Mouse (Mus musculus): ENCODE data around the gene Serpinf1. TPM values are rescaled to one million over a fixed set of nuclear protein-coding genes. Genes with fewer than 3 reads are reported as not detected.
"Not testable (repeated sequence)": the region's sequence is repeated elsewhere in the genome, so short reads cannot be mapped to it uniquely, and the experiment has no call there.

Serpinf1 gene
- polyA plus RNA-seq, 1 experiment from 2014 or later = 237 TPM

DNA sequence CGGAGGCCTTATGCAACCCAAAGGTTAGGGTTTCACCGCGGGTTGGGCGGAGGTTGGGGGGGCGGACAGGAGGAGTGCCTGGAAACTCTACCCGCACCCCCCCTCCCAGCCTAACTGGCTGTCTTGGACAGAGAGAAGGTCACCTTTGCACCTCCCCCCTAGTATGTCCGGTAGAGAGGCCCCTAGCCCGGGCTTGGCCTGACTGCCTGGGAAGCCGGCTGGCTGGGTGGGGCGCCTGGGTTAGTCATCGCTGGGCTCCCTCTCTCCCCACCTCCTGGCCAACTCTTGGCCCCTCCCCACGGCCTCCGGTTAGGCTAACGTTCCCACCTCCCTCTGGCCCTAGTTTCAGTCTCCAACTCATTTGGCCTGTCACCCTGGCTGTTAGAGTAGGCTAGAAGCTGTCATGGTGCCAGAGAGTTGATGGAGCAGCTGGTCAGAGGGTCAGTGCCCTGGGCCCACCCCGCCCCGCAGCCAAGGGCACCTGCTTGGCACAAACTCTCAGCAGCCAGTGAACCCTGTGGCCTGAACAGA is 39.8 kb upstream of the Serpinf1 start:
- Histone ChIP-seq H3K4me1 (peaks cover 33% of the 10 kb centered on the region), H3K27ac (peak overlapping the region; percentile 81), H3K27me3 (no peaks in the 10 kb centered on the region), H3K36me3 (0 out of 2 replicates have a peak, but pooled peaks cover 10% of the 10 kb centered on the region), H3K4me3 (peak overlapping the region; percentile 69), H3K9me3 (no peaks in the 10 kb centered on the region), H3K9ac (peak overlapping the region; percentile 56), H3K4me2 (replicated peaks) (peak overlapping the region; percentile 98)
- WGBS = 4% methylated on average over 16 of the region's 16 CpGs
- ATAC-seq (ENCODE audit: insufficient number of reproducible peaks, insufficient read depth, low FRiP score, low TSS enrichment) = no peak

DNA sequence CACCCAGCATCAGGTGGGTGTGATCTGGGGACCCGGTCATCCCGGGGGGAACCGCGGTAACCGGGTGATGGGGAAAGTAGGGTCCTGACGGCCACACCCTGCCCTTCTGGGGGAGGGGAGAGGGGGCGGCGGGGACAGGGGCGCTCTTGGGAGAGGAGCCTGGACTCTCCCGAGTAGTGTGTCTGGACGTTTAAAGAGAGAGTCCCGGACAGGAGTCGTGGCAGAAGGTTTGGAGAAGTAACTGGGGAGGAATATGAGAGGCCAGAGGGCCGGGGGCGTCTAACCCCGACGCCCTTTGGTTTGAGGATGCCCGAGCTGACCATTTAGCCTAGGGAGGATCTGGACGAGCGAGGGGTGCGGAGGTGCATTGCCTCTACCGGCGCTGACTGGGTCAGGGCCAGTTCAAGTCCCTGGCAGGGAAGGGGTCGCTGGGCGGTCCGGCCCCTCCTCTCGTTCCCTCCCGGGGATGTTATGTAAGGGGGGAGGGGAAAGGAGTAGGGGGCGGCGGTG is 39.3 kb upstream of the Serpinf1 start:
- Histone ChIP-seq H3K9ac (peak overlapping the region; percentile 56), H3K4me2 (replicated peaks) (peak overlapping the region; percentile 98), H3K36me3 (0 out of 2 replicates have a peak, but pooled peaks cover 10% of the 10 kb centered on the region), H3K27me3 (no peaks in the 10 kb centered on the region), H3K27ac (peak overlapping the region; percentile 81), H3K4me3 (peak overlapping the region; percentile 69), H3K9me3 (no peaks in the 10 kb centered on the region), H3K4me1 (peaks cover 33% of the 10 kb centered on the region)
- ATAC-seq (ENCODE audit: insufficient number of reproducible peaks, insufficient read depth, low FRiP score, low TSS enrichment) = 0 out of 2 replicates have a peak, but pooled peaks have one; percentile 1
- WGBS = under 1% methylated on average over 30 of the region's 30 CpGs

DNA sequence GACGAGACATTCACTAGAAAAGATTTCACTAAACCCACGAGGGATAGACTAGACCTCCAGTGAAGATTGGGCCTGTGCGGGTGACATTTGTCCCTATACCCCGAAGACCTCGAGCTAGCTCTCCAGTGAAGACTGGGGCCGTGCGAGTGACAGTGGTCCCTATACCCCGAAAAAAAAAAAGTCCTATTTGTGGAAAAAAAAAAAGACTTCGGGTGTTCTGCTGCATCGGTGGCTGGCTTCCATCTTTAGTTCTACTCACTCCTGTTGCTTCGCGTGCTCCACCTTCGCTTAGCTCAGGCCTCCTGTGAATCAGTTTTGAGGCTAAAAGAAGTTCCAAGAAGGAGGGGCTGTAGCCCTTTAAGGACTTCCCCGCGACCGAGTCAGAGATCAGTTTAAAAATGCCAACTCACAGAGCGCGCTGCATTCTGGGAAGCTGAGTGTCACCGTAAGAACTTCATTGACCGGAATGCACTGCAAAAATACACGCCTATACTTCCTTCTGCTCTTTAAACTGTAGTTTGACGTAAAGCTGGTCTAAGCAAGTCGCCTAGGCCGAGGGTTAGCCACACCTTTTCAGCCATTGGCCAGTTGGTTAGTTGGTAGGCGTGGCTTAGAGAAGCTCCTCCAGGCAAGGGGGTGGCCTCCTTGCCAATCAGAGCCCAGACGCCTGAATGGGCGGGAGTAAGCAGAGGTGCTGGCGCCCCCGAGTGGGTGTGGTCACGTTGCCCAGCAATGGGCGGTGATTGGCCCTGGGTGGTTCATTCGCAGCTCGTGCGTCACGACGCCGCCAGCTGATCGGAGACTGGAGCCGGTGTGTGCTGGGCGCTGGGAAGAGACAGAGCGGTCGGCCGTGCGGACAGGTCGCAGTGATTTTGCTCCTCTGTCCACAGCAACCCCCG is 38.6 kb upstream of the Serpinf1 start, which contains the start of gene Tlcd2:
TSS of gene Tlcd2 (plus strand) at position 872 of the 899 bp plus-strand sequence.
- under 1% methylated on average over 46 of the region's 46 CpGs for WGBS

DNA sequence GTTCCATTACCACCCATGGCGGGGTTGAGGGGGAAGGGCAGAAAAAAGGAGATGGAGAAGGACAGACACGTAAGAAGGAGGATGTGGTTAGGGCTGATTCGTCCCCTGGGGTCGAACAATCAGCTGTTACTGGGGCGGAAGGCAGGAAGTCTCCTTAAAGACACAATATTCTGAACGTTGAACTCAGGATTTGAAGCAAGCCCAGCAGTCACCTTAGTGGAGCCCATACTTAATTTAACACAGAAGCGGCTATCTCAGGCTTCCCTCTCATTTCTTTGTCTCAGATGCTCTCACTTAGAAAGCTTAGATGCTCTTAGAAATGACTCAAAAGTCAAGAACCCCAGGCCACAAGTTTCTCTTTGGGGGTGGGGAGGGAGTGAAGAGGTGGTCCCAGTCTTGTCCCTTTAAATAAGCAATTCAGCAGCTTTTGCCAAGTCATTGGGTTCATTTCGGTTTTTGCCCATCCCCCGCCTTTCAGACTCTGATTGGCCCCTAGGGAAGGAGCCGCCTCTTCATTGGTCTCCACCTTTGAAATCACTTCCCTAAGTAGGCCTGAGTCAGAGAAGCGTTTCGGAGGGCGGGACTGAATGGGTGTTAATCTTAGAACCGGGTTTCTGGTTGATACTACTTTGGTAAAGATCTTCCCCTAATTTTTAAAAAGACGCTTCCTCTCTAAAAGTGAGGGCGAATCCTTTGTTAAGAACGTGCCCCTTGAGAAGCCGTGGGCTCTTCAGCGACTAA is 37.8 kb upstream of the Serpinf1 start:
- peak overlapping the region; percentile 98 for H3K4me2 ChIP-seq (replicated peaks)
- ATAC-seq (ENCODE audit: insufficient number of reproducible peaks, insufficient read depth, low FRiP score, low TSS enrichment) = no peak

More for the DNA sequence above, 38.6 kb upstream of the Serpinf1 start, which contains the start of gene Tlcd2:
- H3K9me3 ChIP-seq = no peaks in the 10 kb centered on the region
- no peaks in the 10 kb centered on the region for H3K27me3 ChIP-seq
- H3K36me3 ChIP-seq = 0 out of 2 replicates have a peak, but pooled peaks cover 10% of the 10 kb centered on the region
- H3K27ac ChIP-seq = peak within 1 kb of the TSS; percentile 95
- H3K4me3 ChIP-seq = peak within 1 kb of the TSS; percentile 69
- peak within 1 kb of the TSS; percentile 59 for H3K9ac ChIP-seq
- H3K4me1 ChIP-seq = peaks cover 33% of the 10 kb centered on the region
- H3K4me2 ChIP-seq (replicated peaks) = peak within 1 kb of the TSS; percentile 98
- peak; percentile 95 for ATAC-seq (ENCODE audit: insufficient number of reproducible peaks, insufficient read depth, low FRiP score, low TSS enrichment)

DNA sequence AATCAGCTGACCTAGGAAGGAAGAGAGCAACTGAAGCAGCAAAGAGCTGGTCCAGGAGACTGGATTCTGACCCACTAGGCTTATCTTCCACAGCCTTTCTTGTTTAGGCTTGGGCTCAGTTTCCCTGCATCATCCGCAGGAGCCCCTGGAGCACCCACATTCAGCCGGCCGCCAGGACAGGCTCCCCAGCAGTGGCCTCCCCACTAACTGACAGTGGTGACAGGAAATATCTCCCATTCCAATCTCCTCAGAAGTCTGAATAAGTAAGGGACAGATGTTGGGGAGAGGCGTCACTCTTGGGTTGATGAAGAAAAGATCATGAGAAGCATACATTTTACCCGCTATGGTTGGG is 37.2 kb upstream of the Serpinf1 start:
- H3K27ac ChIP-seq = peak overlapping the region; percentile 95
- no peaks in the 10 kb centered on the region for H3K27me3 ChIP-seq
- 21% methylated on average over 5 of the region's 5 CpGs for WGBS
- H3K4me1 ChIP-seq = peaks cover 38% of the 10 kb centered on the region
- H3K4me2 ChIP-seq (replicated peaks) = peak overlapping the region; percentile 98
- peak overlapping the region; percentile 69; the same call in 1 of the 2 replicates for H3K4me3 ChIP-seq
- no peaks in the 10 kb centered on the region for H3K36me3 ChIP-seq
- no peak for ATAC-seq (ENCODE audit: insufficient number of reproducible peaks, insufficient read depth, low FRiP score, low TSS enrichment)
- H3K9ac ChIP-seq = no peak overlapping the region; the same call in 1 of the 2 replicates
- H3K9me3 ChIP-seq = no peaks in the 10 kb centered on the region

More for the DNA sequence above, 37.8 kb upstream of the Serpinf1 start:
- Histone ChIP-seq H3K27ac (peak overlapping the region; percentile 95), H3K4me1 (peaks cover 33% of the 10 kb centered on the region), H3K27me3 (no peaks in the 10 kb centered on the region), H3K4me3 (peak overlapping the region; percentile 69), H3K36me3 (0 out of 2 replicates have a peak, but pooled peaks cover 3% of the 10 kb centered on the region), H3K9me3 (no peaks in the 10 kb centered on the region), H3K9ac (peak overlapping the region; percentile 59)
- 2% methylated on average over 19 of the region's 19 CpGs for WGBS

DNA sequence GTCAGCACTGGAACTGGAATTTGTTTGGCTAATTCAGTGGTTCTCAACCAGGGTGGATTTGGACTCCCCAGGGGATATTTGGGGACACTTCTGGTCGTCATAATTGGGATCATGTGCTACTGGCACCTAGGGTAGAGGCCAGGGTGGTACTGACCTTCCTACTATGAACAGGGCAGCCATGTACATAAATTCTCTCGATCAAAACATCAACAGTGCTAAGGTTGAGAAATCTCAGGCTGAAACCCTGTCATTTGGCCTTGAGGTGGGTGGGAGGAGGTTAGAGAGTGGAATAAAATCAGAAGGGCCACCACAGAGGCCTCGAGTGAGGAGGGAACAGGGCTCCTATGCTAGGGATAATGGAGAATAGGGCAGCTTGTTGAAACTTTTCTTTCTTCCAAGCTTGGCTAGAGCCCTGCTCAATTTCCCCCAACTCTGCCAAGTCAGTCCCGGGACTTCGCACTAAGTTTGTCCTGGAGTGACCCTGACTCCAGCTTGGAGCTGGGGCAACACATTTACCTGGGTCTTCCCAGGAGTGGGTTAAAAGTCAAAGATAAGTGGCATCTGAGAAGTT is 36.7 kb upstream of the Serpinf1 start:
- ATAC-seq (ENCODE audit: insufficient number of reproducible peaks, insufficient read depth, low FRiP score, low TSS enrichment) = no peak
- WGBS = 70% methylated on average over 5 of the region's 5 CpGs
- H3K4me1 ChIP-seq = peaks cover 39% of the 10 kb centered on the region
- no peaks in the 10 kb centered on the region for H3K36me3 ChIP-seq
- H3K4me3 ChIP-seq = 0 out of 2 replicates have a peak overlapping the region, but pooled peaks have one; percentile 69
- no peaks in the 10 kb centered on the region for H3K27me3 ChIP-seq
- H3K27ac ChIP-seq = peak overlapping the region; percentile 95
- no peak overlapping the region; the same call in 1 of the 2 replicates for H3K4me2 ChIP-seq (replicated peaks)
- no peak overlapping the region; the same call in 1 of the 2 replicates for H3K9ac ChIP-seq
- no peaks in the 10 kb centered on the region for H3K9me3 ChIP-seq

DNA sequence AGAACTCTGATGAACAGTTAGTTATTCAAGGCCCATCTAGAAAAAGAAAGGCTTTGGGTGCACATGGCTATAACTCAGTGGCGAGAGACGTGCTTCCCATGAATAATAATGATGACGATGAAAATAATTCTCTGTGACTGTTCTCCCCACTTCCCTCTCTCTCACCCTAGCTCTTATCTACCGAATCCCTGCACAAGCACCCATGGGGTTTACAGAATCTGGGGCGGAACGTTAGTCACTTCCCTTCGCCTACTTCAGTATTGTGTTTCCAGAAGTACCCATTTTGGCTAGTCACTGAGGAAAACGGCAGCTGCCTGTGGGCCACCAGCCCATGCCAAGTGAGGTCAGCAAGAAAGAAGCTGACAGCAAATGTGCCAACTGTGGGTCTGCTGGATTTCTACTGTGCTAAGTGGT is 36.1 kb upstream of the Serpinf1 start:
- Histone ChIP-seq H3K9ac (no peak overlapping the region), H3K4me1 (peaks cover 43% of the 10 kb centered on the region), H3K36me3 (no peaks in the 10 kb centered on the region), H3K27me3 (no peaks in the 10 kb centered on the region), H3K4me2 (replicated peaks) (no peak overlapping the region), H3K9me3 (no peaks in the 10 kb centered on the region), H3K27ac (no peak overlapping the region), H3K4me3 (no peak overlapping the region)
- ATAC-seq (ENCODE audit: insufficient number of reproducible peaks, insufficient read depth, low FRiP score, low TSS enrichment) = no peak
- WGBS = 81% methylated on average over 8 of the region's 8 CpGs

DNA sequence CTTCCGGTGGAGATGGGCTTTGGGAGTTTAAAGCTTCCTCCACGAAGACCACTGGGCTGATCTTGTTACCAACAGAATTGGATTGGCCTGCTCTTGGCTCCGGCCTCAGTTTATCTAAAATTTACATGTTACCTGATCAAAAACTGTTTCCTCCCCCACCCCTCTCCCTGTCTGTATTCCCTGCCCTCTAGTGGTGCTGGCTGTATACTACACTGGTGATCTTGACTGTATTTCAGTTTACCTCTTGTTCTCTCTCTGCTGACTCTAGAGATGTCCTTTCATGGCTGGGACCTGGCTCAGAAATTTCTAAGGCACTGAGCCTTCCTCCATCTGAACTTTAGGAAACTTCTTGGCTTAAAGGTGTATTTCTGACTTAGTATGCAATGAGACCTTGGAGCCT is 35.7 kb upstream of the Serpinf1 start:
- Histone ChIP-seq H3K4me2 (replicated peaks) (no peak overlapping the region), H3K27ac (no peak overlapping the region), H3K27me3 (no peaks in the 10 kb centered on the region), H3K9me3 (no peaks in the 10 kb centered on the region), H3K4me1 (peaks cover 42% of the 10 kb centered on the region), H3K9ac (no peak overlapping the region), H3K4me3 (no peak overlapping the region), H3K36me3 (no peaks in the 10 kb centered on the region)
- no peak for ATAC-seq (ENCODE audit: insufficient number of reproducible peaks, insufficient read depth, low FRiP score, low TSS enrichment)
- WGBS = 22% methylated on average over 3 of the region's 3 CpGs

DNA sequence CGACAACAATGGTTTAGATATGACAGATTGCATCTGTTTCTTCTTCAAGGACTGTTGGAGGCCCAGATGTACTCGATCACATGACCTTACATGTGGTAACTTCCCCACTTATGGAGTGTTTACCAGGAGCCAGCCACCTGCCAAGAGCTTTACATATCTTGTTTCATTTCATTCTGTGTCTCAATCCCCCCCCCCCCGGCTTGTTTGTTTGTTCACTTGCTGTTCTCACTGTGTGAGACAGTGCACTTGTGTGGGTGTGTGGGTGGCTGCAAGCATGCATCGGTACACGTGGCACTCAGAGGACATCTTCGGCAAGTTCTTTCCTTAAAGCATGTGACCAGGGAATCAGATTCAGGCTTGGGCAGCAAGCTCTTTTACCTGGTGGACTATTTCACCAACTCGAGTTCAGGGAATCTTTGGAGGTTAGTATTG is 34.0 kb upstream of the Serpinf1 start:
- Histone ChIP-seq H3K27ac (no peak overlapping the region), H3K4me2 (replicated peaks) (no peak overlapping the region), H3K36me3 (no peaks in the 10 kb centered on the region), H3K9me3 (no peaks in the 10 kb centered on the region), H3K4me1 (peaks cover 26% of the 10 kb centered on the region), H3K27me3 (no peaks in the 10 kb centered on the region), H3K4me3 (no peak overlapping the region), H3K9ac (no peak overlapping the region)
- WGBS = 78% methylated on average over 7 of the region's 7 CpGs
- no peak for ATAC-seq (ENCODE audit: insufficient number of reproducible peaks, insufficient read depth, low FRiP score, low TSS enrichment)

DNA sequence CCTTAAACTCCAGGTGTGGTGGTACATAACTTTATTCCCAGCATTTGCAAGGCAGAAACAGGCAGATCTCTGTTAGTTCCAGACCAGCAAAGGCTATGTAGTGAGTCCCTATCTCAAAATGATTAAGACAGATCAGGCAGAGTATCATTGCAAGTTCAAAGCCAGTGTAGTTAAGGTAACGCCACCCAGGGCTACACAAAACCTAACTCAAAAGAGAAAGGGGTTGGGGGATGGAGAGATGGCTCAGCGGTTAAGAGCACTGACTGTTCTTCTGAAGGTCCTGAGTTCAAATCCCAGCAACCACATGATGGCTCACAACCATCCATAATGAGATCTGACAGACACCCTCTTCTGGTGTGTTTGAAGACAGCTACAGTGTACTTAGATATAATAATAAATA is 33.5 kb upstream of the Serpinf1 start:
- H3K4me1 ChIP-seq = peaks cover 30% of the 10 kb centered on the region
- not testable (repeated sequence) for H3K27me3 ChIP-seq; H3K27ac ChIP-seq; H3K4me3 ChIP-seq; H3K9me3 ChIP-seq; H3K4me2 ChIP-seq (replicated peaks); H3K36me3 ChIP-seq; ATAC-seq (ENCODE audit: insufficient number of reproducible peaks, insufficient read depth, low FRiP score, low TSS enrichment); H3K9ac ChIP-seq
- WGBS = 91% methylated on average over 2 of the region's 2 CpGs

Measured in embryonic facial prominence, embryonic 12.5 days (tissue).